In the genomic region with DNA sequence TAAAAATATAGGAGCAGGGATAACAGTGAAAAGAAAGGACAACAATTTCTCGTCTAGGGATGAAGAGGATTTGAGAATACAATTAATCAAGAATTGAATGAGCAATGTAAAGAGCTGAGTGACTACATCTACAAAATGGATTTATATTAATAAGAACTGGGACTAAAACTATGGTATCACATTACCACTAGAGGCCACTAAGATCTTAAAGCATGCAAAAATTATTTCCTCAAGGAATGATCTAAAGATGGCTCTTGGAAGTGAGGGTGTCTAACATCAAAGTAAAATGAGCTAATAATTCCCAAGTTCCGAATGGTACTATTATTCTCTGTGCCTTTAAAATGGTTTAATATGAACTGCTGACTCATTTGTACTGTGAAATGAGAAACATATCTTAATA, we compare ENCODE assay signal across 19 mouse cellular contexts.
DNase-seq lines count a peak whose midpoint lies in the region; ATAC-seq and TF ChIP-seq lines count a peak whose summit lies in the region.
"Had no signal": no experiment of that assay in that cellular context is flagged by ENCODE, and none has a peak within 500 bp of the region (broad histone marks: within the 10 kb centered on the region; RNA-seq: fewer than 3 reads in every experiment).

No protein-coding gene starts in this region.

- H3K27ac ChIP-seq in gastrocnemius, adult 2 months = no peak overlapping the region
- H3K27ac ChIP-seq in midbrain, postnatal 0 days (ENCODE audit: low read depth, low read length) = no peak overlapping the region
- H3K27ac ChIP-seq in midbrain, embryonic 13.5 days = no peak overlapping the region
- no peak overlapping the region for H3K27ac ChIP-seq in stomach, postnatal 0 days (replicated peaks)
- H3K27ac ChIP-seq: forebrain, embryonic 10.5 days; kidney, embryonic 15.5 days; macrophage; midbrain, embryonic 10.5 days had no signal

- H3K4me3 ChIP-seq in gastrocnemius, adult 2 months = no peak overlapping the region
- no peak overlapping the region for H3K4me3 ChIP-seq in midbrain, postnatal 0 days (ENCODE audit: low read depth, low read length)
- no peak overlapping the region for H3K4me3 ChIP-seq in midbrain, embryonic 13.5 days (replicated peaks)
- no peak overlapping the region for H3K4me3 ChIP-seq in stomach, postnatal 0 days (ENCODE audit: low read depth, low read length)
- H3K4me3 ChIP-seq: forebrain, embryonic 10.5 days; heart, embryonic 12.5 days; kidney, embryonic 15.5 days; midbrain, embryonic 10.5 days had no signal

- ATAC-seq in midbrain, postnatal 0 days (ENCODE audit: low FRiP score) = no peak
- no peak for ATAC-seq in midbrain, embryonic 13.5 days
- no peak for ATAC-seq in stomach, postnatal 0 days (ENCODE audit: low FRiP score, low TSS enrichment)

- intact Hi-C loops in gastrocnemius, adult 2 months (cut with DNase I) = loop anchor here (5.0 to 10.0 kb wide), 2 partner anchors 148 to 235 kb away; no protein-coding TSS in a partner anchor

- peak; percentile 57 for TF ChIP-seq CTCF in gastrocnemius, adult 2 months (IDR thresholded peaks at IDR 0.05)
- TF ChIP-seq CTCF in midbrain, postnatal 0 days (IDR thresholded peaks at IDR 0.05) = peak; percentile 59
- TF ChIP-seq CTCF in stomach, postnatal 0 days (IDR thresholded peaks at IDR 0.05; ENCODE audit: low read depth) = peak; percentile 68

- no peaks in the 10 kb centered on the region for H3K27me3 ChIP-seq in midbrain, postnatal 0 days (ENCODE audit: insufficient read depth, low read length)
- H3K27me3 ChIP-seq in midbrain, embryonic 13.5 days = no peaks in the 10 kb centered on the region
- no peaks in the 10 kb centered on the region for H3K27me3 ChIP-seq in stomach, postnatal 0 days (ENCODE audit: control insufficient read depth, insufficient read depth, low read length)
- H3K27me3 ChIP-seq: heart, embryonic 12.5 days; kidney, embryonic 15.5 days had no signal

- 75% methylated on average over 2 of the region's 2 CpGs for WGBS in midbrain, postnatal 0 days
- WGBS in midbrain, embryonic 13.5 days = 83% methylated on average over 2 of the region's 2 CpGs
- WGBS in stomach, postnatal 0 days = 67% methylated on average over 2 of the region's 2 CpGs

- no peaks in the 10 kb centered on the region for H3K9me3 ChIP-seq in midbrain, postnatal 0 days (ENCODE audit: low read length)
- no peaks in the 10 kb centered on the region for H3K9me3 ChIP-seq in midbrain, embryonic 13.5 days
- H3K9me3 ChIP-seq in stomach, postnatal 0 days (ENCODE audit: control insufficient read depth, low read length) = no peaks in the 10 kb centered on the region
- H3K9me3 ChIP-seq: forebrain, embryonic 10.5 days; heart, embryonic 12.5 days; kidney, embryonic 15.5 days; midbrain, embryonic 10.5 days had no signal

- H3K36me3 ChIP-seq in midbrain, postnatal 0 days (ENCODE audit: insufficient read depth, low read length) = no peaks in the 10 kb centered on the region
- H3K36me3 ChIP-seq in midbrain, embryonic 13.5 days = peaks cover 8% of the 10 kb centered on the region
- no peaks in the 10 kb centered on the region for H3K36me3 ChIP-seq in stomach, postnatal 0 days (ENCODE audit: control insufficient read depth, insufficient read depth, low read length)
- H3K36me3 ChIP-seq: heart, embryonic 12.5 days had no signal

- no peak for TF ChIP-seq EP300 in stomach, postnatal 0 days (optimal IDR thresholded peaks at IDR 0.05)

- no peak overlapping the region for H3K4me2 ChIP-seq in midbrain, postnatal 0 days (ENCODE audit: low read depth, low read length, poor library complexity, severe bottlenecking)
- no peak overlapping the region for H3K4me2 ChIP-seq in midbrain, embryonic 13.5 days (replicated peaks)
- no peak overlapping the region for H3K4me2 ChIP-seq in stomach, postnatal 0 days (replicated peaks; ENCODE audit: low read depth)
- H3K4me2 ChIP-seq: heart, embryonic 12.5 days; kidney, embryonic 15.5 days had no signal

- DNase-seq in gastrocnemius, adult 2 months = no peak
- DNase-seq in gastrocnemius, postnatal 10 days = no peak
- DNase-seq in kidney, adult 9 months = peak; percentile 18
- no peak for DNase-seq in kidney, adult 18-20 months
- no peak for DNase-seq in midbrain, postnatal 0 days (ENCODE audit: low spot score)
- DNase-seq in stomach, postnatal 0 days (ENCODE audit: low spot score) = no peak
- no peak for DNase-seq in layer of hippocampus, postnatal 10 days (ENCODE audit: low spot score in 2 of 2)
- DNase-seq: adrenal gland, postnatal 36 days; cerebellum, adult 18-20 months; heart, postnatal 36 days; left cerebral cortex, postnatal 4 days; lung, adult 18-20 months; thymus, postnatal 25 days had no signal

- no peak overlapping the region for H3K9ac ChIP-seq in midbrain, postnatal 0 days (replicated peaks; ENCODE audit: low read length, poor library complexity, severe bottlenecking)
- H3K9ac ChIP-seq in midbrain, embryonic 13.5 days (replicated peaks) = no peak overlapping the region
- no peak overlapping the region for H3K9ac ChIP-seq in stomach, postnatal 0 days (ENCODE audit: low read length)
- H3K9ac ChIP-seq: heart, embryonic 12.5 days; kidney, embryonic 15.5 days had no signal

- no peaks in the 10 kb centered on the region for H3K4me1 ChIP-seq in midbrain, postnatal 0 days (ENCODE audit: insufficient read depth, low read length)
- no peaks in the 10 kb centered on the region for H3K4me1 ChIP-seq in midbrain, embryonic 13.5 days (replicated peaks)
- no peaks in the 10 kb centered on the region for H3K4me1 ChIP-seq in stomach, postnatal 0 days (replicated peaks; ENCODE audit: control insufficient read depth, insufficient read depth)
- H3K4me1 ChIP-seq: forebrain, embryonic 10.5 days; heart, embryonic 12.5 days; kidney, embryonic 15.5 days; midbrain, embryonic 10.5 days had no signal
